Mouse (Mus musculus) E14TG2a.4 (cell line): Measurements from ENCODE around the gene Scn10a.

Source experiments
- H3K27me3 ChIP-seq: 2 replicates; pipeline ENCODE4 v1.6.1; 2014; ENCODE audit warnings: low read length, control low read depth; ENCODE audit not compliant: insufficient read depth
- H3K36me3 ChIP-seq: 2 replicates; pipeline ENCODE4 v1.6.1; 2014; ENCODE audit warnings: low read length, control low read depth; ENCODE audit not compliant: insufficient read depth
- H3K4me1 ChIP-seq: replicated peaks from 2 replicates; pipeline ENCODE4 v1.6.1; 2014; ENCODE audit warnings: low read depth, low read length, control low read depth
- H3K4me3 ChIP-seq: replicated peaks from 2 replicates; pipeline ENCODE4 v1.5.1; 2014; ENCODE audit warnings: mild to moderate bottlenecking, low read length
- H3K9me3 ChIP-seq: 2 replicates; pipeline ENCODE4 v1.6.1; 2014; ENCODE audit warnings: low read length, control low read depth
- CTCF ChIP-seq: conservative IDR thresholded peaks from 2 replicates; pipeline ENCODE4 v1.5.1; 2014; ENCODE audit warnings: low read length
- NANOG ChIP-seq: IDR thresholded peaks from 2 replicates; pipeline ENCODE4 v1.6.1; 2014; ENCODE audit warnings: borderline replicate concordance, low read length, mixed read lengths
- POU5F1 ChIP-seq: IDR thresholded peaks from 2 replicates; pipeline ENCODE4 v1.6.1; 2014; ENCODE audit warnings: low read length, borderline replicate concordance

The Scn10a gene

GRCm38 (mm10) chr9:119680896-119681295, 38.2 kb downstream of the Scn10a start:
- TF ChIP-seq POU5F1 (no peak), CTCF (no peak), NANOG (no peak)
- Histone ChIP-seq H3K36me3 (no peaks in the 10 kb centered on the region), H3K9me3 (no peaks in the 10 kb centered on the region), H3K27me3 (no peaks in the 10 kb centered on the region), H3K4me3 (no peak overlapping the region), H3K4me1 (peaks cover 27% of the 10 kb centered on the region)

DNA sequence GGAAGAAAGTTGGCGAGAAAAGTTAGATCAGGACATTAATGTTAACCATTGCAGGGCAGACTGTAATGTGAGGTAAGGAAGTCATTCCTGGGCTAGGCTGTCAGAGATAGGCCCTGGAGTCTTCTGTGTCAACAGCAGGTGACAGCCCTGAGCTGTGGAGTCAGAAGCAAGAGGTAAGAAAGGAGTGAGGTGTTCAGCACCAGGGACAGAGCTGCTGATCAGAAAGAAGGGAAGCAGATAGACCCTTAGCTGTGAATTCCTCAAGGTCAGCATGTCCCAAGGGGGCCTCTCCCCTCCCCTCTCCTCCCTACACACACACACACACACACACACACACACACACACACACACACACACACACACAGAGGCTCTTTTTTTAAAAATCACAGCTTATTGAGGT, 55.0 kb downstream of the Scn10a start:
- no peak overlapping the region for H3K4me3 ChIP-seq
- TF ChIP-seq NANOG (no peak), POU5F1 (no peak), CTCF (no peak)
- peaks cover 14% of the 10 kb centered on the region for H3K4me1 ChIP-seq
- H3K27me3 ChIP-seq = peaks cover 3% of the 10 kb centered on the region; the same call in 1 of the 2 replicates
- H3K36me3 ChIP-seq = no peaks in the 10 kb centered on the region
- H3K9me3 ChIP-seq = peaks cover 15% of the 10 kb centered on the region

DNA sequence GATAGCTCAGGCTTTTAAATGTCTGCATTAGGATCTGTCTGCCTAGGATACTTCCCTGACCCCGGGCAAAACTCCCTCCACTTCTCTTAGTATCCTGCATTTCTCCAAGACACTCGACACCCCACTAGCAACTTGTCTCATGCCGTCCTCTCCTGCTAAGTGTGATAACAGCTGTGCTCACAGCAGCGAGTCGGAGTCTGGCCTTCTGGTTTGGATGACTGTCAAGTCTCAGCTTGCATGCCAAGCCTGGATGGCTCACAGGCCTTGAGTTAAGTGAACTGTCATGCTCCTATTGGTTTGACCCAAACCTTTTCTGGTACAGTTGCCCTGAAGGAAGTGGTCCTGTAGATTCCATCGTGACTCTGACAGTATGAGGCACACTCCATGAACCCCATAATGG, 63.0 kb downstream of the Scn10a start:
- TF ChIP-seq POU5F1 = no peak
- peaks cover 26% of the 10 kb centered on the region for H3K9me3 ChIP-seq
- no peak overlapping the region for H3K4me3 ChIP-seq
- no peaks in the 10 kb centered on the region for H3K36me3 ChIP-seq
- no peaks in the 10 kb centered on the region for H3K27me3 ChIP-seq
- H3K4me1 ChIP-seq = no peaks in the 10 kb centered on the region

DNA sequence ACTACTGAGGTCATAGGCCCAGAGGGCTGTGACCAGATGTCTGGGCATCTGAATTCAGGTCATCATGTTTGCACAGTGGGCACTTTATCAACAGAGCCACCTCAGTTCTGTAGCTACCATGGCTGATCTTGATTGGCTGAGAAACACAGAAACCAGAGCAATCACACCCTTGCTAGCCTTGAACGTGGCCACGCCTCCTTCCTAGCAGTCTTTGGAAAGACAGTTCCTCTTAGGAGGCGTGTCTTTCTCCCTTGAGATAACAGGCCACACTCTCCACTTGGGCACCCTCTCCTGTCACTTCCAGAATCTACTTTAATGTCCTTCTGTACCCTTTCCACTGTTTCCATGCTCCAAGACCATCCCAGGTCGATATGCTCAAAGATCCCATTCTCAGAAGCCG, 65.4 kb downstream of the Scn10a start:
- H3K4me3 ChIP-seq = no peak overlapping the region
- H3K36me3 ChIP-seq = no peaks in the 10 kb centered on the region
- no peaks in the 10 kb centered on the region for H3K27me3 ChIP-seq
- TF ChIP-seq CTCF = no peak
- no peak for TF ChIP-seq NANOG
- peaks cover 7% of the 10 kb centered on the region for H3K9me3 ChIP-seq
- no peaks in the 10 kb centered on the region for H3K4me1 ChIP-seq

DNA sequence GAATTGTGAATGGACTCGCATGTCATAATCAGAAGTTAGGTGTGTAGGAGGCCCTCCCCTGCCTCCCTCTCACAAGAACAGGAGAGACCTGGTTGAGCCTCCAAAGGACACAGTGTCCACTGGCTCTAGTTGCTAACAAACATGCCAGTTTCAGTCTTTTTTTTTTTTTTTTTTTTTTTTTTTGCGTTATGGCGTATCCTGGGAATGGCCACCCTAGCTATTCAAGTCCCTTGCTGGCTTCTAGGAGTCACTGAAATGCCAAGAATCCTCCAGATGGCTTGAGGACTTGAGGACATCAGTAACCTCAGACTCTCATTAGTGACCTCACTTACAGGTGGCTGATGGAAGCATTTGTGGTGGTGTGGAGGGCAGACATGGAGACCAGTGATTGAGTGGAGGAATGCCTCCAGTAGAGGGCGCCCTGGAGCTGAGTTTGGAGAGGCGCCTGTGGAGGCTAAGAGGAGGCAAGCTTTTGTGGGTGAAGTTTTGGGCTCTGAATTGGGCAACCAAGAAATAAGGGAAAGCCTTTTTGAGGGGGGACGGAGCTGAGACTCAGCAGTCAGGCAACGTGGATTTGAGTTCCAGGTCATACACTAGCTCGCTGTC, 72.1 kb downstream of the Scn10a start:
- TF ChIP-seq CTCF (peak; percentile 80), POU5F1 (no peak)
- peaks cover 6% of the 10 kb centered on the region; the same call in 1 of the 2 replicates for H3K27me3 ChIP-seq
- no peaks in the 10 kb centered on the region for H3K36me3 ChIP-seq
- H3K4me1 ChIP-seq = peaks cover 6% of the 10 kb centered on the region
- H3K9me3 ChIP-seq = peaks cover 3% of the 10 kb centered on the region
- H3K4me3 ChIP-seq = no peak overlapping the region

DNA sequence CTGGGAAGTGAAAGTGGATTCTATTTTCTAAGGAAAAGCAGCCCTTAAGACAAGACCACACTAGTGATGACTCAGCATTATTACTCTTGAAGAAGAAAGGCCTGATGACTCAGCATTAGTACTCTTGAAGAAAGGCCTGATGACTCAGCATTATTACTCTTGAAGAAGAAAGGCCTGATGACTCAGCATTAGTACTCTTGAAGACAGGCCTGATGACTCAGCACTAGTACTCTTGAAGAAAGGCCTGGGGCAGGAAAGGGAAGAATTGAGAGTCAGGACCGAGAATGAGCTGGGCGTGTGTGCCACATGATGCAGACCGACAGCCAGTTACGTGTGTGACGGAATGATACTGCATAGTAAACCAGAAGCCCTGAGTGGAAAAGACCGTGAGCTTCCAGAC, 77.1 kb downstream of the Scn10a start:
- Histone ChIP-seq H3K36me3 (no peaks in the 10 kb centered on the region), H3K9me3 (peaks cover 15% of the 10 kb centered on the region), H3K4me3 (no peak overlapping the region), H3K4me1 (peaks cover 13% of the 10 kb centered on the region), H3K27me3 (peaks cover 6% of the 10 kb centered on the region; the same call in 1 of the 2 replicates)
- TF ChIP-seq POU5F1 (no peak), NANOG (no peak), CTCF (no peak)

DNA sequence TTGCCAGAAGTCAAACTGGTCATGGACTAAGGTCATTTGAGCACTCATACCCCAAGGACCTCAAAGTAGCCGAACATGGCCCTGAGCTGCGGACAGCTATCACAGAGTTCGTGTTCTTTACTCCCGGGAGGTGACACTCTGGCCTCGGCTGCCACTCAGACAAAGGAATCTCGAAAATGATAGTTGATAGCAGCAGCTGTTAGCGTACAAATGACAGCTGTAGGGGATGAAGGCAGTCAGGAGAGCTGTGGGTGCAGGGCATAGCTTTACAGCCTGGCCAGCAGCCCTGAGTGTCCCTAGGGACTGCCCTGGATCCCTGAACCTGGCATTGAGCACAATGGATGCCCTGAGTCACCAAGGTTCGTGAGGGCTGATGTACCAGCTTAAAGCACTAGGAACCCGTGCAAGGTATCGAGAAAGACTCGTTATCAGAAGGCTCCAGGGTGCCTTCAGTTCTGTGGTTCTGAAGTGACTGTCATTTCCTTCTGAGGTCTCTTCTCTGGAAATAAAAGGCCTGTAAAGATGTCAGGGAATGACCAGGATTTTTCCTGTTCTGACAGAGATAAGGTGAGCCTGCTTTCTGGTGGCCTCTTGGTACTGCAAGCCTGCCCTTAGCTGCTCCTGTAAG, 84.8 kb downstream of the Scn10a start:
- Histone ChIP-seq H3K4me1 (peaks cover 17% of the 10 kb centered on the region), H3K36me3 (no peaks in the 10 kb centered on the region), H3K4me3 (no peak overlapping the region), H3K27me3 (peaks cover 50% of the 10 kb centered on the region), H3K9me3 (no peaks in the 10 kb centered on the region)
- TF ChIP-seq POU5F1 (no peak), NANOG (no peak), CTCF (no peak)

- no peaks in the 10 kb centered on the region for H3K36me3 ChIP-seq
- H3K27me3 ChIP-seq = peaks cover 56% of the 10 kb centered on the region
- H3K4me1 ChIP-seq = peaks cover 17% of the 10 kb centered on the region
- no peaks in the 10 kb centered on the region for H3K9me3 ChIP-seq
- no peak for TF ChIP-seq POU5F1
- no peak for TF ChIP-seq CTCF
- TF ChIP-seq NANOG = no peak
- no peak overlapping the region for H3K4me3 ChIP-seq
Observed at GRCm38 (mm10) chr9:119633475-119633874, 85.6 kb downstream of the Scn10a start.

DNA sequence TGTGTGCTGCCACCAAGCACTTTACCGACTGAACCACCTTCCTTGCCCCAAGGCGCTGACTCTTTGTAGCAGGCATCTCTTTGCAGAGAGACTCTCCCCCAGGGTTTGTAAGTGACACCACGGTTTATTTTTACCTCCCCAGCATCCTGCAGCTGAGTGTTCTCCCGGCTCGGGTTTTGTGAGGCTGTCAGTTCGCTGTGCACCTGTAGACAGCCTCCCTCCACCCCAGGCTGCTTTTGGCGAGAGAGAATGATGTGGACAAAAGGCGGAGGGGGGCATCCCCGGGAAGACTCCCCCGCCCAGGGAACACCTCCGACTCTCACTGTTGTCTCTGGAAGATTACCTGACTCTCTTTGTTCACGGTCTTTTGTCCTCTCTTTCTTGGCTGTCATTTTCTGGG, 86.3 kb downstream of the Scn10a start:
- Histone ChIP-seq H3K27me3 (peaks cover 54% of the 10 kb centered on the region), H3K9me3 (no peaks in the 10 kb centered on the region), H3K4me3 (no peak overlapping the region), H3K4me1 (peaks cover 17% of the 10 kb centered on the region), H3K36me3 (no peaks in the 10 kb centered on the region)
- TF ChIP-seq CTCF (no peak), NANOG (no peak), POU5F1 (no peak)
